ENCODE assay signal across 19 mouse cellular contexts in genomic region chr9:103679234-103679633, GRCm38 (mm10).
DNase-seq lines count a peak whose midpoint lies in the region; ATAC-seq and TF ChIP-seq lines count a peak whose summit lies in the region.
"Had no signal": no experiment of that assay in that cellular context is flagged by ENCODE, and none has a peak within 500 bp of the region (broad histone marks: within the 10 kb centered on the region; RNA-seq: fewer than 3 reads in every experiment).

No protein-coding gene starts in this region.

- no peaks in the 10 kb centered on the region for H3K9me3 ChIP-seq in stomach, embryonic 15.5 days
- H3K9me3 ChIP-seq in stomach, postnatal 0 days (ENCODE audit: control insufficient read depth, low read length): no peaks in the 10 kb centered on the region
- no peaks in the 10 kb centered on the region for H3K9me3 ChIP-seq in forebrain, embryonic 11.5 days (ENCODE audit: control insufficient read depth, low read length)
- H3K9me3 ChIP-seq: hindbrain, embryonic 15.5 days; neural tube, embryonic 15.5 days had no signal

- peak; percentile 31; the same call in 1 of the 2 replicates for ATAC-seq in stomach, embryonic 15.5 days (ENCODE audit: insufficient read depth, low FRiP score, low read depth)
- no peak for ATAC-seq in stomach, postnatal 0 days (ENCODE audit: low FRiP score, low TSS enrichment)
- ATAC-seq in forebrain, embryonic 11.5 days (replicated peaks; ENCODE audit: low FRiP score): no peak
- ATAC-seq: activated CD4-positive, CD25-positive, alpha-beta regulatory T cell, adult 4 months; CD4-positive, CD25-positive, alpha-beta regulatory T cell, adult 4 months had no signal

- H3K27ac ChIP-seq in kidney, adult 2 months (ENCODE audit: insufficient read depth, low read depth, low read length): no peak overlapping the region
- H3K27ac ChIP-seq in stomach, embryonic 15.5 days: no peak overlapping the region
- H3K27ac ChIP-seq in stomach, postnatal 0 days (replicated peaks): no peak overlapping the region
- H3K27ac ChIP-seq in embryonic fibroblast, embryonic 13.5 days (ENCODE audit: insufficient read depth, low read length): 0 out of 2 replicates have a peak overlapping the region, but pooled peaks have one; percentile 28
- H3K27ac ChIP-seq in forebrain, embryonic 11.5 days (ENCODE audit: low read depth, low read length): no peak overlapping the region
- H3K27ac ChIP-seq: hindbrain, embryonic 15.5 days; liver, embryonic 14.5 days; neural tube, embryonic 15.5 days had no signal

- TF ChIP-seq EP300 in stomach, postnatal 0 days (optimal IDR thresholded peaks at IDR 0.05): no peak

- no peaks in the 10 kb centered on the region for H3K36me3 ChIP-seq in kidney, adult 2 months (ENCODE audit: control insufficient read depth, insufficient read depth, low read length)
- no peaks in the 10 kb centered on the region for H3K36me3 ChIP-seq in stomach, embryonic 15.5 days
- H3K36me3 ChIP-seq in stomach, postnatal 0 days (ENCODE audit: control insufficient read depth, insufficient read depth, low read length): no peaks in the 10 kb centered on the region
- H3K36me3 ChIP-seq in forebrain, embryonic 11.5 days (ENCODE audit: control insufficient read depth, insufficient read depth, low read length): no peaks in the 10 kb centered on the region
- H3K36me3 ChIP-seq: hindbrain, embryonic 15.5 days; neural tube, embryonic 15.5 days had no signal

- H3K4me3 ChIP-seq in kidney, adult 2 months (ENCODE audit: insufficient read depth, low read depth, low read length): no peak overlapping the region
- H3K4me3 ChIP-seq in stomach, embryonic 15.5 days (replicated peaks): no peak overlapping the region
- no peak overlapping the region for H3K4me3 ChIP-seq in stomach, postnatal 0 days (ENCODE audit: low read depth, low read length)
- H3K4me3 ChIP-seq in embryonic fibroblast, embryonic 13.5 days (ENCODE audit: insufficient read depth, low read length): no peak overlapping the region
- H3K4me3 ChIP-seq in forebrain, embryonic 11.5 days (ENCODE audit: low read depth, low read length): no peak overlapping the region
- H3K4me3 ChIP-seq: hindbrain, embryonic 15.5 days; neural tube, embryonic 15.5 days had no signal

- DNase-seq in kidney, adult 2 months: peak; percentile 23
- no peak for DNase-seq in kidney, postnatal 10 days
- no peak for DNase-seq in stomach, postnatal 0 days (ENCODE audit: low spot score)
- DNase-seq in yolk sac, embryonic 10.5 days (ENCODE audit: low spot score): peak; percentile 41
- no peak for DNase-seq in forebrain, embryonic 11.5 days (ENCODE audit: low spot score)
- DNase-seq in adrenal gland, postnatal 10 days: no peak
- DNase-seq: cerebellum, postnatal 25 days; left cerebral cortex, postnatal 4 days; lung, postnatal 36 days; right cerebral cortex, adult 18-20 months; thymus, postnatal 4 days had no signal

- no peaks in the 10 kb centered on the region for H3K27me3 ChIP-seq in kidney, adult 2 months (replicated peaks; ENCODE audit: control insufficient read depth, insufficient read depth, low read length)
- no peaks in the 10 kb centered on the region for H3K27me3 ChIP-seq in stomach, embryonic 15.5 days (replicated peaks)
- no peaks in the 10 kb centered on the region for H3K27me3 ChIP-seq in stomach, postnatal 0 days (ENCODE audit: control insufficient read depth, insufficient read depth, low read length)
- no peaks in the 10 kb centered on the region for H3K27me3 ChIP-seq in forebrain, embryonic 11.5 days (ENCODE audit: control insufficient read depth, insufficient read depth, low read length)
- H3K27me3 ChIP-seq: hindbrain, embryonic 15.5 days; neural tube, embryonic 15.5 days had no signal

- H3K4me2 ChIP-seq in stomach, embryonic 15.5 days: no peak overlapping the region
- H3K4me2 ChIP-seq in stomach, postnatal 0 days (replicated peaks; ENCODE audit: low read depth): no peak overlapping the region
- H3K4me2 ChIP-seq in forebrain, embryonic 11.5 days (ENCODE audit: low read depth, low read length, severe bottlenecking): no peak overlapping the region
- H3K4me2 ChIP-seq: hindbrain, embryonic 15.5 days; midbrain, embryonic 11.5 days; neural tube, embryonic 15.5 days had no signal

- TF ChIP-seq CTCF in kidney, adult 2 months (conservative IDR thresholded peaks at IDR 0.05; ENCODE audit: insufficient read depth, insufficient read length, low read depth, low read length): no peak
- no peak for TF ChIP-seq CTCF in stomach, postnatal 0 days (IDR thresholded peaks at IDR 0.05; ENCODE audit: low read depth)
- TF ChIP-seq CTCF in embryonic fibroblast, embryonic 13.5 days (IDR thresholded peaks at IDR 0.05; ENCODE audit: borderline replicate concordance, insufficient read depth, low read length): no peak

- peaks cover 9% of the 10 kb centered on the region; the same call in 1 of the 2 replicates for H3K4me1 ChIP-seq in kidney, adult 2 months (ENCODE audit: control insufficient read depth, insufficient read depth, low read length)
- peaks cover 3% of the 10 kb centered on the region; the same call in 1 of the 2 replicates for H3K4me1 ChIP-seq in stomach, embryonic 15.5 days
- no peaks in the 10 kb centered on the region for H3K4me1 ChIP-seq in stomach, postnatal 0 days (replicated peaks; ENCODE audit: control insufficient read depth, insufficient read depth)
- H3K4me1 ChIP-seq in embryonic fibroblast, embryonic 13.5 days (ENCODE audit: control insufficient read depth, insufficient read depth, low read length): peaks cover 10% of the 10 kb centered on the region; the same call in 1 of the 2 replicates
- peaks cover 4% of the 10 kb centered on the region; the same call in 1 of the 2 replicates for H3K4me1 ChIP-seq in forebrain, embryonic 11.5 days (replicated peaks; ENCODE audit: control insufficient read depth, insufficient read depth, low read length)

- no peak for TF ChIP-seq POLR2A in kidney, adult 2 months (IDR thresholded peaks at IDR 0.05; ENCODE audit: low read depth, low read length)
- TF ChIP-seq POLR2A in embryonic fibroblast, embryonic 13.5 days (IDR thresholded peaks at IDR 0.05; ENCODE audit: low read depth, low read length): no peak

- 42% methylated on average over 2 of the region's 2 CpGs for WGBS in kidney, adult 2 months
- WGBS in stomach, embryonic 15.5 days: 37% methylated on average over 2 of the region's 2 CpGs
- WGBS in stomach, postnatal 0 days: 32% methylated on average over 2 of the region's 2 CpGs
- 26% methylated on average over 2 of the region's 2 CpGs for WGBS in forebrain, embryonic 11.5 days

- H3K9ac ChIP-seq in stomach, embryonic 15.5 days: no peak overlapping the region
- no peak overlapping the region for H3K9ac ChIP-seq in stomach, postnatal 0 days (ENCODE audit: low read length)
- no peak overlapping the region for H3K9ac ChIP-seq in forebrain, embryonic 11.5 days (ENCODE audit: low read length)
- H3K9ac ChIP-seq: hindbrain, embryonic 15.5 days; liver, embryonic 14.5 days; neural tube, embryonic 15.5 days had no signal

Comparison
In these comparisons a context has a peak if more than half of its experiments do, and no peak if none do; other contexts are left out.
1. DNase-seq: peak in kidney, adult 2 months (single experiment) and yolk sac, embryonic 10.5 days (single experiment); none in kidney, postnatal 10 days (single experiment), stomach, postnatal 0 days (single experiment), forebrain, embryonic 11.5 days (single experiment) and adrenal gland, postnatal 10 days (single experiment).